Mouse (Mus musculus) natural killer cell, adult 2 months (primary cell): ENCODE measurements around the gene Zfp626.
"Not testable (repeated sequence)": the region's sequence is repeated elsewhere in the genome, so short reads cannot be mapped to it uniquely, and the experiment has no call there.

Source experiments
- DNase-seq, 2 experiments: peaks; one replicate each; pipeline ENCODE4 v3.0.0; 2022; ENCODE audit warnings: low spot score in 2 of 2

The Zfp626 gene

GRCm38 (mm10) chr7:27806896-27807295, at the start of gene Zfp626:
Gene Zfp626 (plus strand): TSS chr7:27807196.
- not testable (repeated sequence) for DNase-seq

GRCm38 (mm10) chr7:27765176-27765886, 41.7 kb upstream of the Zfp626 start:
- no peak for DNase-seq

- no peak for DNase-seq
Measured at GRCm38 (mm10) chr7:27789306-27789705, 17.7 kb upstream of the Zfp626 start.

GRCm38 (mm10) chr7:27793865-27794264, 13.1 kb upstream of the Zfp626 start:
- not testable (repeated sequence) for DNase-seq

GRCm38 (mm10) chr7:27794566-27794965, 12.4 kb upstream of the Zfp626 start:
- no peak for DNase-seq

- no peak for DNase-seq
Measured at GRCm38 (mm10) chr7:27797906-27798811, 8.8 kb upstream of the Zfp626 start.

GRCm38 (mm10) chr7:27801137-27801536, 5.9 kb upstream of the Zfp626 start:
- no peak for DNase-seq

- no peak for DNase-seq
Measured at GRCm38 (mm10) chr7:27802986-27803385, 4.0 kb upstream of the Zfp626 start.

- DNase-seq: peak; percentile 51 to 53
Measured at GRCm38 (mm10) chr7:27804297-27805030, 2.5 kb upstream of the Zfp626 start.

GRCm38 (mm10) chr7:27807305-27807704, 309 bp downstream of the Zfp626 start:
- DNase-seq: not testable (repeated sequence)

GRCm38 (mm10) chr7:27818526-27819110, 11.6 kb downstream of the Zfp626 start:
- DNase-seq: no peak

- no peak for DNase-seq
Measured at GRCm38 (mm10) chr7:27822611-27823010, 15.6 kb downstream of the Zfp626 start.

- DNase-seq: no peak
Measured at GRCm38 (mm10) chr7:27834131-27834530, 27.1 kb downstream of the Zfp626 start.

GRCm38 (mm10) chr7:27837896-27838295, 30.9 kb downstream of the Zfp626 start:
- DNase-seq: no peak

- DNase-seq: peak; percentile 71 to 79
Measured at GRCm38 (mm10) chr7:27838323-27839249, 31.6 kb downstream of the Zfp626 start, which contains the start of gene Zfp59. Gene Zfp59 (plus strand): TSS chr7:27838607.

- no peak for DNase-seq
Measured at GRCm38 (mm10) chr7:27839596-27839995, 32.6 kb downstream of the Zfp626 start.

GRCm38 (mm10) chr7:27840104-27840503, 33.1 kb downstream of the Zfp626 start:
- DNase-seq: no peak

GRCm38 (mm10) chr7:27857227-27857626, 50.2 kb downstream of the Zfp626 start, which contains the start of gene Zfp607a:
Gene Zfp607a (plus strand): TSS chr7:27857527.
- DNase-seq: no peak

GRCm38 (mm10) chr7:27859301-27860251, 52.6 kb downstream of the Zfp626 start:
- peak in 1 of 2 experiments; percentile 14 for DNase-seq
